Mouse (Mus musculus) cortical plate, adult 2 months (tissue): ENCODE measurements around the gene Nxpe4.
"Not testable (repeated sequence)": the region's sequence is repeated elsewhere in the genome, so short reads cannot be mapped to it uniquely, and the experiment has no call there.

Source experiments
- CTCF ChIP-seq: fragments of 200-500 bp; IDR thresholded peaks from 2 replicates; pipeline ENCODE4 v1.5.1; 2011; ENCODE audit warnings: mild to moderate bottlenecking, control low read depth, low read length; ENCODE audit not compliant: insufficient read depth; ENCODE audit errors: extremely low read depth
- POLR2A ChIP-seq: fragments of 200-500 bp; IDR thresholded peaks from 2 replicates; pipeline ENCODE4 v1.6.1; 2011; ENCODE audit warnings: mild to moderate bottlenecking, low read length, control low read depth; ENCODE audit not compliant: insufficient read depth; ENCODE audit errors: extremely low read depth

DNA sequence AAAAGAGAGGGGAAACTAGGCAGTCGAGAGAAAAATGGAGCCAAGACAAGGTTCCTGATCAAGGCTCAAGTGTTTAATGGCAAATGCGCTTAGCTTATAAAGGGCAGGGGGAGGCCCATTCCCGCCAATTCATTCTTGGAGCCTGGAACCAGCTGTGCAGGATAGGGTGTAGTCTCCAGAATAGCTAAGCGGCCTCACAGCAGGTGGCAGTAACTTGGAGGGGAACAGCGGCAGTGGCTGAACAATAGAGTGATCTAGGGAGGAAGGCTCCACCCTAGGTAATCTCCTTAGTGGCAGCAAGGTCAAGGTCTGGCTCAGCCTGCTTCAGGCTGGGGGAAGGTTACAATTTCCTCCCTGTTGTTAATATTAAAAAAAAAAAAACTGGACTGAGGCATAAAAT lies 141.7 kb downstream of the Nxpe4 start:
- TF ChIP-seq POLR2A, CTCF: not testable (repeated sequence)
